Comparison of ENCODE assay signal across 10 mouse cellular contexts in the genomic region with DNA sequence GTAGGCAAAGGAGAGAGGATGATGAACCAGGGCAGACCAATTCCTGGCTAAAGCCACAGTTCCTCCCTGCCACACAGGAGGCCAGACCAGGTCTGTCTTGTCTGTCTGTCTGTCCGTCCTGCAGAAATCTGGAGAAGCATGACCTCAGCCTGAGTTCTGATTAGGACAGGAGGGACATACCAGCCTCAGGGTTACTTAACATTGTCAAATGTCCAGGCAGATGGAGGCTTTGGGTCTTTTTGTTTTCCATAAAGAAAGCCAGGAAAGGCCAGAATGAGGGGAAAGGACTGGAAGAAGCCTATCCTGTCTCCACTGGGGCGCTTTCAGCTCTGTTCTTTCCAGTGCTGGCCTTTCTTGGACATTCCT. TPM values are rescaled to one million over a fixed set of nuclear protein-coding genes. Genes with fewer than 3 reads are reported as not detected.
DNase-seq lines count a peak whose midpoint lies in the region; ATAC-seq and TF ChIP-seq lines count a peak whose summit lies in the region.
"Had no signal": no experiment of that assay in that cellular context is flagged by ENCODE, and none has a peak within 500 bp of the region (broad histone marks: within the 10 kb centered on the region; RNA-seq: fewer than 3 reads in every experiment).

No protein-coding gene starts in this region.

- H3K27ac ChIP-seq in heart, embryonic 14.5 days (replicated peaks in 1 of 2; ENCODE audit: control insufficient read depth in 1 of 2, insufficient read depth in 1 of 2, low read depth in 2 of 2, low read length in 2 of 2), result no peak overlapping the region
- H3K27ac ChIP-seq in embryonic facial prominence, embryonic 11.5 days (replicated peaks; ENCODE audit: low read depth, low read length), result no peak overlapping the region
- peak overlapping the region; percentile 84 for H3K27ac ChIP-seq in hindbrain, embryonic 16.5 days (ENCODE audit: low read depth, low read length)
- H3K27ac ChIP-seq in midbrain, embryonic 13.5 days, result peak overlapping the region; percentile 88
- H3K27ac ChIP-seq in thymus, adult 2 months (ENCODE audit: control insufficient read depth, insufficient read depth, low read length), result no peak overlapping the region

- peak overlapping the region; percentile 99 for H3K4me2 ChIP-seq in heart, embryonic 14.5 days (ENCODE audit: low read length)
- peak overlapping the region; percentile 97 for H3K4me2 ChIP-seq in embryonic facial prominence, embryonic 11.5 days (ENCODE audit: low read depth, low read length)
- H3K4me2 ChIP-seq in hindbrain, embryonic 16.5 days (ENCODE audit: low read length), result peak overlapping the region; percentile 85
- peak overlapping the region; percentile 73 for H3K4me2 ChIP-seq in midbrain, embryonic 13.5 days (replicated peaks)

- H3K9me3 ChIP-seq in heart, embryonic 14.5 days (ENCODE audit: control insufficient read depth, low read length), result no peaks in the 10 kb centered on the region
- no peaks in the 10 kb centered on the region for H3K9me3 ChIP-seq in embryonic facial prominence, embryonic 11.5 days (replicated peaks; ENCODE audit: control insufficient read depth, low read length)
- no peaks in the 10 kb centered on the region for H3K9me3 ChIP-seq in hindbrain, embryonic 16.5 days (ENCODE audit: control insufficient read depth, low read length)
- no peaks in the 10 kb centered on the region for H3K9me3 ChIP-seq in midbrain, embryonic 13.5 days

- 0 out of 2 replicates have a peak, but pooled peaks cover 9% of the 10 kb centered on the region for H3K36me3 ChIP-seq in heart, embryonic 14.5 days (ENCODE audit: control insufficient read depth, insufficient read depth, low read length)
- H3K36me3 ChIP-seq in embryonic facial prominence, embryonic 11.5 days (replicated peaks; ENCODE audit: control insufficient read depth, insufficient read depth, low read depth, low read length), result no peaks in the 10 kb centered on the region
- H3K36me3 ChIP-seq in hindbrain, embryonic 16.5 days (ENCODE audit: control insufficient read depth, insufficient read depth, low read length), result peaks cover 12% of the 10 kb centered on the region
- peaks cover 38% of the 10 kb centered on the region for H3K36me3 ChIP-seq in midbrain, embryonic 13.5 days
- H3K36me3 ChIP-seq in thymus, adult 2 months (ENCODE audit: control insufficient read depth, insufficient read depth, low read length), result no peaks in the 10 kb centered on the region

- TF ChIP-seq CTCF in thymus, adult 2 months (IDR thresholded peaks at IDR 0.05; ENCODE audit: borderline replicate concordance, control insufficient read depth, extremely low read depth, insufficient read depth, low read length, poor library complexity), result no peak

- peaks cover 43% of the 10 kb centered on the region for H3K27me3 ChIP-seq in heart, embryonic 14.5 days (ENCODE audit: control insufficient read depth, insufficient read depth, low read length)
- H3K27me3 ChIP-seq in embryonic facial prominence, embryonic 11.5 days (ENCODE audit: control insufficient read depth, insufficient read depth, low read length), result peaks cover 53% of the 10 kb centered on the region
- H3K27me3 ChIP-seq in hindbrain, embryonic 16.5 days (replicated peaks; ENCODE audit: control insufficient read depth, insufficient read depth, low read length), result peaks cover 29% of the 10 kb centered on the region
- peaks cover 34% of the 10 kb centered on the region for H3K27me3 ChIP-seq in midbrain, embryonic 13.5 days
- H3K27me3 ChIP-seq in thymus, adult 2 months (ENCODE audit: control insufficient read depth, insufficient read depth, low read length), result peaks cover 24% of the 10 kb centered on the region

- H3K4me1 ChIP-seq in heart, embryonic 14.5 days (ENCODE audit: control insufficient read depth in 2 of 2, insufficient read depth in 2 of 2, low read length in 2 of 2), result peaks cover 7 to 17% of the 10 kb centered on the region in 2 experiments; a peak in 2 of 4 replicates
- H3K4me1 ChIP-seq in embryonic facial prominence, embryonic 11.5 days (ENCODE audit: control insufficient read depth, insufficient read depth, low read length), result peaks cover 6% of the 10 kb centered on the region
- H3K4me1 ChIP-seq in hindbrain, embryonic 16.5 days (ENCODE audit: control insufficient read depth, insufficient read depth, low read depth, low read length), result peaks cover 27% of the 10 kb centered on the region
- H3K4me1 ChIP-seq in midbrain, embryonic 13.5 days (replicated peaks), result peaks cover 36% of the 10 kb centered on the region
- peaks cover 21% of the 10 kb centered on the region for H3K4me1 ChIP-seq in thymus, adult 2 months (replicated peaks; ENCODE audit: control insufficient read depth, insufficient read depth, low read length)

- intact Hi-C loops in left cerebral cortex, postnatal 4 days (cut with DNase I), result no loop called here

- ATAC-seq in heart, embryonic 14.5 days (ENCODE audit: insufficient number of reproducible peaks, insufficient read depth, low FRiP score, low read depth), result no peak
- no peak for ATAC-seq in embryonic facial prominence, embryonic 11.5 days (replicated peaks; ENCODE audit: insufficient number of reproducible peaks, low FRiP score, low TSS enrichment, low read depth)
- ATAC-seq in hindbrain, embryonic 16.5 days, result no peak
- ATAC-seq in midbrain, embryonic 13.5 days, result no peak

- no peak for DNase-seq in heart, postnatal 4 days
- no peak for DNase-seq in embryonic facial prominence, embryonic 11.5 days (ENCODE audit: low spot score)
- no peak for DNase-seq in layer of hippocampus, adult 8-10 months (ENCODE audit: low spot score in 2 of 2)
- no peak for DNase-seq in thymus, adult 2 months
- no peak for DNase-seq in left cerebral cortex, postnatal 4 days

- peak overlapping the region; percentile 68 to 76; a peak in 3 of 4 replicates for H3K4me3 ChIP-seq in heart, embryonic 14.5 days (ENCODE audit: control insufficient read depth in 1 of 2, insufficient read depth in 1 of 2, low read depth in 1 of 2, low read length in 2 of 2)
- H3K4me3 ChIP-seq in embryonic facial prominence, embryonic 11.5 days (ENCODE audit: low read depth, low read length), result peak overlapping the region; percentile 58
- H3K4me3 ChIP-seq in hindbrain, embryonic 16.5 days (ENCODE audit: low read length), result peak overlapping the region; percentile 64
- H3K4me3 ChIP-seq in midbrain, embryonic 13.5 days (replicated peaks), result peak overlapping the region; percentile 80
- H3K4me3 ChIP-seq in thymus, adult 2 months (ENCODE audit: control insufficient read depth, insufficient read depth, low read length), result no peak overlapping the region

- TF ChIP-seq POLR2A in thymus, adult 2 months (IDR thresholded peaks at IDR 0.05; ENCODE audit: control insufficient read depth, extremely low read depth, insufficient read depth, low read length, poor library complexity), result no peak

- H3K9ac ChIP-seq in heart, embryonic 14.5 days (ENCODE audit: low read length), result peak overlapping the region; percentile 77; the same call in 1 of the 2 replicates
- no peak overlapping the region for H3K9ac ChIP-seq in embryonic facial prominence, embryonic 11.5 days (replicated peaks; ENCODE audit: low read length)
- peak overlapping the region; percentile 74 for H3K9ac ChIP-seq in hindbrain, embryonic 16.5 days (ENCODE audit: low read depth, low read length)
- peak overlapping the region; percentile 80 for H3K9ac ChIP-seq in midbrain, embryonic 13.5 days (replicated peaks)

- WGBS in heart, embryonic 14.5 days, result 39% methylated on average over 2 of the region's 2 CpGs
- 30% methylated on average over 2 of the region's 2 CpGs for WGBS in embryonic facial prominence, embryonic 11.5 days
- WGBS in hindbrain, embryonic 16.5 days, result 14% methylated on average over 2 of the region's 2 CpGs
- WGBS in midbrain, embryonic 13.5 days, result 21% methylated on average over 2 of the region's 2 CpGs
- 81% methylated on average over 2 of the region's 2 CpGs for WGBS in thymus, adult 2 months

RNA-seq across cellular contexts. Expression of gene Paqr4, which starts 1.8 kb away (rescaled TPM):
- polyA plus RNA-seq in heart, embryonic 14.5 days (2014; fragmentation: Nextera tagmentation; extraction: Ambion mirVana), result 10.6 and 12.7 TPM in 2 replicates
- 10 to 100 TPM; 19.1 to 19.3 TPM for total RNA-seq in heart, postnatal 4 days (2021)
- polyA plus RNA-seq in embryonic facial prominence, embryonic 11.5 days (2014; fragmentation: Nextera tagmentation; extraction: Ambion mirVana), result 11.8 and 12.1 TPM in 2 replicates
- 81.4 and 84.1 TPM in 2 replicates for polyA plus RNA-seq in hindbrain, embryonic 16.5 days (2015; fragmentation: Nextera tagmentation; extraction: Ambion mirVana)
- polyA plus RNA-seq in midbrain, embryonic 13.5 days (2015; fragmentation: Nextera tagmentation; extraction: Ambion mirVana), result 55.8 and 56.8 TPM in 2 replicates
- total RNA-seq in layer of hippocampus, adult 8-10 months (2022), result 10 to 100 TPM; 53.1 to 56.9 (median 53.6) TPM
- 12.4 and 13.2 TPM in 2 replicates for polyA plus RNA-seq in thymus, adult 2 months (2012; rRNA removed)
- total RNA-seq in left cerebral cortex, postnatal 4 days (2021), result 10 to 100 TPM; 46.4 to 50.7 TPM

RNA-seq across cellular contexts. Expression of gene Kremen2, which starts 6.8 kb away (rescaled TPM):
- not detected in 2 replicates for polyA plus RNA-seq in heart, embryonic 14.5 days (2014; fragmentation: Nextera tagmentation; extraction: Ambion mirVana)
- total RNA-seq in heart, postnatal 4 days (2021), result not detected
- polyA plus RNA-seq in embryonic facial prominence, embryonic 11.5 days (2014; fragmentation: Nextera tagmentation; extraction: Ambion mirVana), result 8.1 and 11.7 TPM in 2 replicates
- 1.4 and 1.8 TPM in 2 replicates for polyA plus RNA-seq in hindbrain, embryonic 16.5 days (2015; fragmentation: Nextera tagmentation; extraction: Ambion mirVana)
- polyA plus RNA-seq in midbrain, embryonic 13.5 days (2015; fragmentation: Nextera tagmentation; extraction: Ambion mirVana), result 0.57 and 0.66 TPM in 2 replicates
- total RNA-seq in layer of hippocampus, adult 8-10 months (2022), result 1 to 10 TPM in 1 of 4 experiments, under 1 TPM in 3; 0.51 to 1.3 (median 0.68) TPM
- 2.8 and 3.8 TPM in 2 replicates for polyA plus RNA-seq in thymus, adult 2 months (2012; rRNA removed)
- total RNA-seq in left cerebral cortex, postnatal 4 days (2021), result under 1 TPM; 0.46 to 0.87 TPM
- total RNA-seq: adrenal gland, adult 2 months had no signal

RNA-seq across cellular contexts. Expression of gene Pkmyt1, which starts 12.7 kb away (rescaled TPM):
- 27.2 and 28.1 TPM in 2 replicates for polyA plus RNA-seq in heart, embryonic 14.5 days (2014; fragmentation: Nextera tagmentation; extraction: Ambion mirVana)
- 10 to 100 TPM; 16.6 to 16.7 TPM for total RNA-seq in heart, postnatal 4 days (2021)
- 29.5 and 37.3 TPM in 2 replicates for polyA plus RNA-seq in embryonic facial prominence, embryonic 11.5 days (2014; fragmentation: Nextera tagmentation; extraction: Ambion mirVana)
- polyA plus RNA-seq in hindbrain, embryonic 16.5 days (2015; fragmentation: Nextera tagmentation; extraction: Ambion mirVana), result 20.8 and 21.1 TPM in 2 replicates
- polyA plus RNA-seq in midbrain, embryonic 13.5 days (2015; fragmentation: Nextera tagmentation; extraction: Ambion mirVana), result 21.4 and 26.5 TPM in 2 replicates
- total RNA-seq in layer of hippocampus, adult 8-10 months (2022), result 1 to 10 TPM; 4.3 to 5.2 (median 4.7) TPM
- 145 and 182 TPM in 2 replicates for polyA plus RNA-seq in thymus, adult 2 months (2012; rRNA removed)
- total RNA-seq in left cerebral cortex, postnatal 4 days (2021), result 1 to 10 TPM; 8.1 to 8.4 TPM

RNA-seq across cellular contexts. Expression of gene 1520401A03Rik, which starts 16.2 kb away (rescaled TPM):
- not detected in 2 replicates for polyA plus RNA-seq in heart, embryonic 14.5 days (2014; fragmentation: Nextera tagmentation; extraction: Ambion mirVana)
- total RNA-seq in heart, postnatal 4 days (2021), result not detected
- polyA plus RNA-seq in embryonic facial prominence, embryonic 11.5 days (2014; fragmentation: Nextera tagmentation; extraction: Ambion mirVana), result 0.20 and 0.22 TPM in 2 replicates
- polyA plus RNA-seq in hindbrain, embryonic 16.5 days (2015; fragmentation: Nextera tagmentation; extraction: Ambion mirVana), result 0.13 TPM in 1 of 2 replicates, not detected in the other
- polyA plus RNA-seq in midbrain, embryonic 13.5 days (2015; fragmentation: Nextera tagmentation; extraction: Ambion mirVana), result 0.30 TPM in 1 of 2 replicates, not detected in the other
- under 1 TPM; 0.16 to 0.81 (median 0.32) TPM for total RNA-seq in layer of hippocampus, adult 8-10 months (2022)
- 0.19 and 0.27 TPM in 2 replicates for polyA plus RNA-seq in thymus, adult 2 months (2012; rRNA removed)
- under 1 TPM in 1 of 2 experiments, not detected in 1; 0.32 TPM for total RNA-seq in left cerebral cortex, postnatal 4 days (2021)
- polyA plus RNA-seq: spleen, adult 2 months had no signal

RNA-seq across cellular contexts. Expression of gene Flywch1, which starts 32.6 kb away (rescaled TPM):
- 42.4 TPM in 2 replicates for polyA plus RNA-seq in heart, embryonic 14.5 days (2014; fragmentation: Nextera tagmentation; extraction: Ambion mirVana)
- 10 to 100 TPM; 32.8 to 33.4 TPM for total RNA-seq in heart, postnatal 4 days (2021)
- 88.3 and 103 TPM in 2 replicates for polyA plus RNA-seq in embryonic facial prominence, embryonic 11.5 days (2014; fragmentation: Nextera tagmentation; extraction: Ambion mirVana)
- polyA plus RNA-seq in hindbrain, embryonic 16.5 days (2015; fragmentation: Nextera tagmentation; extraction: Ambion mirVana), result 202 and 203 TPM in 2 replicates
- 238 and 243 TPM in 2 replicates for polyA plus RNA-seq in midbrain, embryonic 13.5 days (2015; fragmentation: Nextera tagmentation; extraction: Ambion mirVana)
- 100 to 1,000 TPM; 324 to 395 (median 358) TPM for total RNA-seq in layer of hippocampus, adult 8-10 months (2022)
- 32.0 and 33.6 TPM in 2 replicates for polyA plus RNA-seq in thymus, adult 2 months (2012; rRNA removed)
- 10 to 100 TPM; 87.6 to 92.3 TPM for total RNA-seq in left cerebral cortex, postnatal 4 days (2021)

Comparison
In these comparisons a context has a peak if more than half of its experiments do, and no peak if none do; other contexts are left out.
1. H3K27ac ChIP-seq: peak in hindbrain, embryonic 16.5 days (single experiment) and midbrain, embryonic 13.5 days (single experiment); none in heart, embryonic 14.5 days (0 of 2), embryonic facial prominence, embryonic 11.5 days (single experiment) and thymus, adult 2 months (single experiment).
2. Peak in every context shown above with its lines, with median percentiles within 50 percentile points of each other: H3K4me2 ChIP-seq.